Mouse (Mus musculus) T-cell, adult 66 days (primary cell): ENCODE measurements around the gene Llcfc1. TPM values are rescaled to one million over a fixed set of nuclear protein-coding genes. Genes with fewer than 3 reads are reported as not detected.

Experiments
- total RNA-seq, 2 experiments: library from RNA; stranded (reverse); gene quantifications; 3 replicates in 1 of 2; 4 replicates in 1 of 2; pipeline ENCODE4 v1.2.4; 2023

Gene Llcfc1
- total RNA-seq: not detected

GRCm38 (mm10) chr6:41684131-41684530 is at the start of gene Llcfc1:
Gene Llcfc1, plus strand, starts transcription at chr6:41684431.

GRCm38 (mm10) chr6:41636178-41636577 is 48.1 kb upstream of the Llcfc1 start, which contains the start of gene Trpv6:
Gene Trpv6, minus strand, starts transcription at chr6:41636405.

GRCm38 (mm10) chr6:41680669-41681068 is 3.6 kb upstream of the Llcfc1 start, which contains the start of gene Trpv5:
Gene Trpv5, minus strand, starts transcription at chr6:41680769.

GRCm38 (mm10) chr6:41704123-41704522 is 19.9 kb downstream of the Llcfc1 start, which contains the start of gene Kel:
Gene Kel, minus strand, starts transcription at chr6:41704339.

Other genes starting within 250 kb of the Llcfc1 start
- not detected for gene Gm10334, start 238.3 kb upstream of the Llcfc1 start, total RNA-seq
- not detected for gene Prss1, start 225.5 kb upstream of the Llcfc1 start, total RNA-seq
- gene Prss2, start 162.6 kb upstream of the Llcfc1 start, total RNA-seq: 1 to 10 TPM in 1 of 2 experiments, under 1 TPM in 1; 0.74 to 1.4 TPM
- gene Ephb6, start 78.9 kb upstream of the Llcfc1 start, total RNA-seq: 10 to 100 TPM; 32.2 to 42.9 TPM
- gene Trpv6, start 48.0 kb upstream of the Llcfc1 start, total RNA-seq: not detected
- gene Trpv5, start 3.7 kb upstream of the Llcfc1 start, total RNA-seq: not detected
- 1 to 10 TPM; 3.3 TPM for gene Kel, start 19.9 kb downstream of the Llcfc1 start, total RNA-seq
- gene Olfr459, start 90.7 kb downstream of the Llcfc1 start, total RNA-seq: not detected
- gene Pip, start 163.1 kb downstream of the Llcfc1 start, total RNA-seq: not detected
- gene Sval2, start 168.6 kb downstream of the Llcfc1 start, total RNA-seq: not detected